Comparison of ENCODE assay signal across 10 mouse cellular contexts in the genomic region with DNA sequence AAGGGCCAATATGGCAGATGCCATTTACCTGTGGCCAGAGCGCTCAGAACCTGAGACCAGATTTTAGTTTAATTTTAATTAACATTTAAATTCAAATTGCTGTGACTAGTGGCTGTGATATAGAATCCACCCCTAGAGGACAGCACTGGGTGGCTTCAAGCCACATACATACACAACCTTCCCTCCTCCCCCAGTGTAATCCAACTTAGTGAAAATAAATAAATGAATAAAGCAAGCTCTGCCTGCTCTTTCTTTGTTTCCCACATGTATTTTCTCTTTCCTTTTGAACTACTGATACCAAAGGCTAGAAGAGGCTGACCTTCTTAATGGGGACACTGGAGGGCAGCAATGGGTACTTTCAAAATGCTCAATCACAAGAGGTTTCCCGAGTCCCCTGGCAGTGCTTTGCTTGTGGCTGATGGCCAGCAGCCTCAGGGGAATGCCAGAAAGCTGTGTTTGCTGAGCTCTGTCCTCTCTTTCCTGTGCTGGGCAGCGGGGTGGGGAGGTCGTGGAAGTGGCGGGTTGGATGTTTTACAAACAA. TPM values are rescaled to one million over a fixed set of nuclear protein-coding genes. Genes with fewer than 3 reads are reported as not detected.
"Had no signal": no experiment of that assay in that cellular context is flagged by ENCODE, and none has a peak within 500 bp of the region (broad histone marks: within the 10 kb centered on the region; RNA-seq: fewer than 3 reads in every experiment).

No protein-coding gene starts in this region.

RNA-seq across cellular contexts. Expression of gene Gm21119, which starts 21.9 kb away (rescaled TPM):
- total RNA-seq: granulocyte monocyte progenitor cell, adult 5-6 weeks; hematopoietic stem cell, adult 5-6 weeks had no signal
- polyA plus RNA-seq: heart, adult 2 months; heart, postnatal 0 days; kidney, embryonic 14.5 days; kidney, embryonic 16.5 days; limb, embryonic 11.5 days; liver, adult 2 months; liver, embryonic 12.5 days; liver, embryonic 14.5 days had no signal
